Mouse (Mus musculus): ENCODE results near the gene Tspan5. TPM values are rescaled to one million over a fixed set of nuclear protein-coding genes. Genes with fewer than 3 reads are reported as not detected.
A peak's percentile ranks its signal among the peaks of the same experiment; 100 is the strongest.

Gene Tspan5
- total and polyA plus RNA-seq, 3 experiments, result 28.1 to 35.1 TPM; not detected in 1

DNA sequence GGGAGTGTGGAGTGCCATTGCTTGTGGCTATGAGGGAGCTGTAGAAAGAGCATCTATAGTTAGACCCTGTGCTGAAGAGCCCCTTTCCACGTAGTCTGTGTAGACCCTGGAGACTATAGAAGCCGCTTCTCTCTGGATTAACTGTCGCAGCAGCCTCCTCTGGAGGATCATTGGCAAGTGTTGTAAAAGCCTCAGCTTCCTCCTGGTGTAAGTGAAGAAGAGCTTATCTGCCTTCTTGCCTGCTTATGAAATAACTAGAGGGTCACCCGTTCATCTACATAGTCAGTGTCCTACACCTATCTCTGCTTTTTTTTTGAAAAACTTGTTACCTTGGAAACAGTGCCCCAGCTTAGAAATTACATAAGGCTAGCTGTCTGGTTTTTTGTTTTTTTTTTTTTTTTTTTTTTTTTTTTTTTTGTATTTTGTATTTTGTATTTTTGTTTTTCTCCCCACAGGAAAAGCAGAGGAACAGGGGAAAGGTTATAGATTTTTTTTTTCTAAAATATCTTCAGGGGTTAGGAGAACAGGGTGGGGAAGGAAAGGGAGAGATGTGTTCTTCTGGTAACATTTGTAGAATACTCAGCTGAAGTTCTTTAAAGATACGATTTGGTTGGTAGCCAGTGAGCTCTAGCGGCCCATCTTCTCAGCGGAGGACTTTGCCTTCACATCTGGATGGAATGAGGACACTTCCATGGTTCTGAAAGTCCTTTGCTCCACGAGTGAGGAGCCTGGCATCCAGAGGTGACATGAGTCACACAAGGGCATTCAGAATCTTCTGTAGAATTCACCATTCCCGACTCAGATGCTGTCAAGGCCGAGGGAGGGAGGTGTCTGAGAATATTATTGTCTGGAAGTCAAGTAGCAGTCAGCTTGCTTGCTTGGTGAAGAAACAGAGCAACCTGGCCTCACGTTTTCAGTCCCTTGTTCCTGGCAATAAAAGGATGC lies 62.4 kb downstream of the Tspan5 start:
- Histone ChIP-seq H3K27ac (ENCODE audit: control insufficient read depth, low read depth, low read length) (no peak overlapping the region), H3K9ac (ENCODE audit: control insufficient read depth, low read depth, low read length, poor library complexity, severe bottlenecking) (no peak overlapping the region), H3K79me2 (ENCODE audit: control insufficient read depth, insufficient read depth, low read length, poor library complexity) (peaks cover 8% of the 10 kb centered on the region; the same call in 1 of the 2 replicates), H3K9me3 (replicated peaks; ENCODE audit: insufficient read depth, low read length) (no peaks in the 10 kb centered on the region), H3K4me3 (ENCODE audit: control insufficient read depth in 1 of 2, insufficient read depth in 1 of 2, low read depth in 2 of 2, low read length in 2 of 2) (no peak overlapping the region), H3K27me3 (ENCODE audit: control insufficient read depth in 1 of 2, insufficient read depth in 2 of 2, low read length in 2 of 2) (no peaks in the 10 kb centered on the region), H3K36me3 (ENCODE audit: control insufficient read depth in 1 of 2, insufficient read depth in 2 of 2, low read length in 2 of 2) (no peaks in the 10 kb centered on the region), H3K4me1 (ENCODE audit: control insufficient read depth in 1 of 2, insufficient read depth in 2 of 2, low read length in 2 of 2) (peaks cover 0 to 3% of the 10 kb centered on the region in 2 experiments; a peak in 3 of 4 replicates)
- TF ChIP-seq MAFK (IDR thresholded peaks at IDR 0.05; ENCODE audit: borderline replicate concordance, low read depth, low read length) (no peak), MAX (IDR thresholded peaks at IDR 0.05; ENCODE audit: low read length) (no peak), ZNF384 (IDR thresholded peaks at IDR 0.05; ENCODE audit: low read depth, low read length) (peak; percentile 80), UBTF (IDR thresholded peaks at IDR 0.05; ENCODE audit: borderline replicate concordance, insufficient read depth, low read depth, low read length) (no peak), MEF2A (IDR thresholded peaks at IDR 0.05; ENCODE audit: extremely low read depth, insufficient replicate concordance, low read depth, low read length, poor library complexity, severe bottlenecking) (no peak)
- peak; percentile 30 for DNase-seq (ENCODE audit: low read depth, low spot score)

DNA sequence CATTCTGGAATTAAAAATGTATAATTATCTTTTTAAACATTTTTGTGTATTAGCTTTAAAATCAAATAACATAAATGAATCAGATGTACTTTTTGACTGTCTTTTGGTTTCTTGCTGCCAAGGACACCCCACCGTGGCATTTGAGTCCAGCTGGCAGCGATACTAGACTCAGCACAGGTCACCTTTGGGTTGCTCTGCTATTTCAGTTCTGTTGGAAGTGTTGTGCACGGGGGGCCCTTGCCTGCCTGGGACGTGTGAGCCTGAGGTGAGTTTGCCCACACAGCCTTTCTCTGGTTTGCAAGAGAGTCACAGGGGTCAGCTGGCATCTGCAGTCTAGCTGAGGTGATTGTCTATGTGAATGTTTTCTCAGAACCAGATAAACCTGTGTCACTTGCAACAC lies 65.8 kb downstream of the Tspan5 start:
- no peaks in the 10 kb centered on the region for H3K9me3 ChIP-seq (replicated peaks; ENCODE audit: insufficient read depth, low read length)

GRCm38 (mm10) chr3:138809509-138809908 lies 67.5 kb downstream of the Tspan5 start:
- Histone ChIP-seq H3K27me3 (ENCODE audit: control insufficient read depth in 1 of 2, insufficient read depth in 2 of 2, low read length in 2 of 2) (no peaks in the 10 kb centered on the region), H3K9ac (ENCODE audit: control insufficient read depth, low read depth, low read length, poor library complexity, severe bottlenecking) (no peak overlapping the region), H3K4me3 (ENCODE audit: control insufficient read depth in 1 of 2, insufficient read depth in 1 of 2, low read depth in 2 of 2, low read length in 2 of 2) (no peak overlapping the region), H3K4me1 (ENCODE audit: control insufficient read depth in 1 of 2, insufficient read depth in 2 of 2, low read length in 2 of 2) (no peaks in the 10 kb centered on the region; a peak in 1 of 4 replicates), H3K79me2 (ENCODE audit: control insufficient read depth, insufficient read depth, low read length, poor library complexity) (peaks cover 9% of the 10 kb centered on the region; the same call in 1 of the 2 replicates), H3K27ac (ENCODE audit: control insufficient read depth, low read depth, low read length) (no peak overlapping the region), H3K9me3 (replicated peaks; ENCODE audit: insufficient read depth, low read length) (no peaks in the 10 kb centered on the region), H3K36me3 (ENCODE audit: control insufficient read depth in 1 of 2, insufficient read depth in 2 of 2, low read length in 2 of 2) (no peaks in the 10 kb centered on the region)
- DNase-seq (ENCODE audit: low read depth, low spot score), result no peak
- TF ChIP-seq CHD2 (IDR thresholded peaks at IDR 0.05; ENCODE audit: low read length) (no peak), GABPA (IDR thresholded peaks at IDR 0.05; ENCODE audit: low read depth, low read length) (no peak), MAX (IDR thresholded peaks at IDR 0.05; ENCODE audit: low read length) (no peak)

More for the DNA sequence above, 65.8 kb downstream of the Tspan5 start:
- no peak for DNase-seq (ENCODE audit: low read depth, low spot score)
- no peak for TF ChIP-seq NRF1 (IDR thresholded peaks at IDR 0.05; ENCODE audit: insufficient read depth, low read depth, low read length, poor library complexity, severe bottlenecking)
- TF ChIP-seq JUND (IDR thresholded peaks at IDR 0.05; ENCODE audit: low read depth, low read length), result no peak
- no peak for TF ChIP-seq TAL1 (IDR thresholded peaks at IDR 0.05; ENCODE audit: low read length)
- TF ChIP-seq NELFE (IDR thresholded peaks at IDR 0.05; ENCODE audit: low read depth, low read length), result no peak
- TF ChIP-seq MYB (IDR thresholded peaks at IDR 0.05; ENCODE audit: low read depth, low read length), result no peak
- TF ChIP-seq USF1 (IDR thresholded peaks at IDR 0.05; ENCODE audit: low read depth, low read length), result no peak
- TF ChIP-seq CTCF (IDR thresholded peaks at IDR 0.05 in 2 of 3, conservative IDR thresholded peaks at IDR 0.05 in 1 of 3; ENCODE audit: control insufficient read depth in 1 of 3, insufficient read depth in 1 of 3, low read depth in 2 of 3, low read length in 3 of 3, poor library complexity in 1 of 3, severe bottlenecking in 1 of 3), result no peak
- no peak for TF ChIP-seq TCF12 (IDR thresholded peaks at IDR 0.05; ENCODE audit: low read depth, low read length)
- TF ChIP-seq ZKSCAN1 (IDR thresholded peaks at IDR 0.05; ENCODE audit: low read depth, low read length), result no peak
- no peak for TF ChIP-seq SMC3 (IDR thresholded peaks at IDR 0.05; ENCODE audit: low read depth, low read length)
- TF ChIP-seq MAX (IDR thresholded peaks at IDR 0.05; ENCODE audit: low read length), result no peak
- no peak for TF ChIP-seq BHLHE40 (IDR thresholded peaks at IDR 0.05; ENCODE audit: borderline replicate concordance, low read depth, low read length)
- no peak for TF ChIP-seq CHD2 (IDR thresholded peaks at IDR 0.05; ENCODE audit: low read length)
- no peak for TF ChIP-seq SIN3A (IDR thresholded peaks at IDR 0.05; ENCODE audit: low read length)
- TF ChIP-seq ETS1 (IDR thresholded peaks at IDR 0.05; ENCODE audit: low read depth, low read length), result no peak
- TF ChIP-seq E2F4 (IDR thresholded peaks at IDR 0.05; ENCODE audit: borderline replicate concordance, low read depth, low read length), result no peak
- no peak overlapping the region for H3K9ac ChIP-seq (ENCODE audit: control insufficient read depth, low read depth, low read length, poor library complexity, severe bottlenecking)
- H3K36me3 ChIP-seq (ENCODE audit: control insufficient read depth in 1 of 2, insufficient read depth in 2 of 2, low read length in 2 of 2), result no peaks in the 10 kb centered on the region
- H3K4me3 ChIP-seq (ENCODE audit: control insufficient read depth in 1 of 2, insufficient read depth in 1 of 2, low read depth in 2 of 2, low read length in 2 of 2), result no peak overlapping the region
- no peak overlapping the region for H3K27ac ChIP-seq (ENCODE audit: control insufficient read depth, low read depth, low read length)
- no peaks in the 10 kb centered on the region for H3K27me3 ChIP-seq (ENCODE audit: control insufficient read depth in 1 of 2, insufficient read depth in 2 of 2, low read length in 2 of 2)
- peaks cover 9% of the 10 kb centered on the region; the same call in 1 of the 2 replicates for H3K79me2 ChIP-seq (ENCODE audit: control insufficient read depth, insufficient read depth, low read length, poor library complexity)
- no peaks in the 10 kb centered on the region; a peak in 2 of 4 replicates for H3K4me1 ChIP-seq (ENCODE audit: control insufficient read depth in 1 of 2, insufficient read depth in 2 of 2, low read length in 2 of 2)

Measured in MEL (cell line).